7 mouse cellular contexts compared by ENCODE assay signal in genomic region chr16:5130766-5131165, GRCm38 (mm10). TPM values are rescaled to one million over a fixed set of nuclear protein-coding genes. Genes with fewer than 3 reads are reported as not detected.
DNase-seq lines count a peak whose midpoint lies in the region; ATAC-seq and TF ChIP-seq lines count a peak whose summit lies in the region.

No protein-coding gene starts in this region.

- H3K36me3 ChIP-seq in heart, embryonic 15.5 days = no peaks in the 10 kb centered on the region
- H3K36me3 ChIP-seq in lung, postnatal 0 days (ENCODE audit: insufficient read depth, low read length) = no peaks in the 10 kb centered on the region

- peak overlapping the region; percentile 55; the same call in 1 of the 2 replicates for H3K4me3 ChIP-seq in heart, embryonic 15.5 days
- H3K4me3 ChIP-seq in lung, postnatal 0 days (ENCODE audit: low read depth, low read length) = peak overlapping the region; percentile 58

- H3K9me3 ChIP-seq in heart, embryonic 15.5 days (replicated peaks) = no peaks in the 10 kb centered on the region
- no peaks in the 10 kb centered on the region for H3K9me3 ChIP-seq in lung, postnatal 0 days (ENCODE audit: low read length)

- ATAC-seq in heart, embryonic 15.5 days (replicated peaks; ENCODE audit: insufficient number of reproducible peaks, insufficient read depth, low FRiP score, low read depth) = peak; percentile 58
- ATAC-seq in lung, postnatal 0 days = peak; percentile 86

- 16% methylated on average over 4 of the region's 4 CpGs for WGBS in heart, embryonic 15.5 days
- WGBS in lung, postnatal 0 days = 9% methylated on average over 4 of the region's 4 CpGs

- H3K4me2 ChIP-seq in heart, embryonic 15.5 days = peak overlapping the region; percentile 80
- H3K4me2 ChIP-seq in lung, postnatal 0 days (replicated peaks; ENCODE audit: low read depth, low read length) = peak overlapping the region; percentile 67

- H3K27me3 ChIP-seq in heart, embryonic 15.5 days = peaks cover 59% of the 10 kb centered on the region
- H3K27me3 ChIP-seq in lung, postnatal 0 days (replicated peaks; ENCODE audit: insufficient read depth, low read length) = 0 out of 2 replicates have a peak, but pooled peaks cover 5% of the 10 kb centered on the region

- TF ChIP-seq CTCF in lung, postnatal 0 days (IDR thresholded peaks at IDR 0.05) = peak; percentile 14; the same call in 1 of the 2 replicates

- no peak overlapping the region for H3K9ac ChIP-seq in heart, embryonic 15.5 days
- H3K9ac ChIP-seq in lung, postnatal 0 days (replicated peaks; ENCODE audit: low read depth) = peak overlapping the region; percentile 60; the same call in 1 of the 2 replicates

- H3K27ac ChIP-seq in heart, embryonic 15.5 days = no peak overlapping the region; the same call in 1 of the 2 replicates
- peak overlapping the region; percentile 85 for H3K27ac ChIP-seq in lung, postnatal 0 days (ENCODE audit: low read length)

- peaks cover 42% of the 10 kb centered on the region for H3K4me1 ChIP-seq in heart, embryonic 15.5 days (replicated peaks)
- H3K4me1 ChIP-seq in lung, postnatal 0 days (ENCODE audit: insufficient read depth, low read depth, low read length) = peaks cover 10% of the 10 kb centered on the region; the same call in 1 of the 2 replicates

- intact Hi-C loops in left cerebral cortex, postnatal 4 days (cut with DNase I) = no loop called here

- peak; percentile 93 for DNase-seq in 3T3-L1 (ENCODE audit: low read depth, low spot score)
- peak; percentile 97 for DNase-seq in NIH3T3 (ENCODE audit: low read depth)
- peak; percentile 95 for DNase-seq in lung, postnatal 0 days (ENCODE audit: low spot score)
- no peak for DNase-seq in left cerebral cortex, postnatal 4 days
- DNase-seq in cerebellum, postnatal 36 days = no peak
- DNase-seq in thymus, postnatal 0 days (ENCODE audit: low spot score) = no peak

- peak; percentile 84 for TF ChIP-seq EP300 in lung, postnatal 0 days (IDR thresholded peaks at IDR 0.05)

RNA-seq across cellular contexts. Expression of gene Ppl, which starts 1.5 kb away (rescaled TPM):
- polyA plus RNA-seq in heart, embryonic 15.5 days (2015; fragmentation: Nextera tagmentation; extraction: Ambion mirVana) = 1.3 and 2.3 TPM in 2 replicates
- polyA plus RNA-seq in lung, postnatal 0 days (2015; fragmentation: Nextera tagmentation; extraction: Ambion mirVana) = 10.4 and 11.0 TPM in 2 replicates
- total RNA-seq in left cerebral cortex, postnatal 4 days (2021) = under 1 TPM; 0.18 to 0.26 TPM
- 0.49 and 1.0 TPM in 2 replicates for polyA plus RNA-seq in thymus, postnatal 0 days (2015; fragmentation: Nextera tagmentation; extraction: Ambion mirVana)

RNA-seq across cellular contexts. Expression of gene Sec14l5, which starts 16.1 kb away (rescaled TPM):
- polyA plus RNA-seq in heart, embryonic 15.5 days (2015; fragmentation: Nextera tagmentation; extraction: Ambion mirVana) = 0.06 and 0.08 TPM in 2 replicates
- polyA plus RNA-seq in lung, postnatal 0 days (2015; fragmentation: Nextera tagmentation; extraction: Ambion mirVana) = 0.20 and 0.27 TPM in 2 replicates
- total RNA-seq in left cerebral cortex, postnatal 4 days (2021) = under 1 TPM; 0.10 to 0.18 TPM
- polyA plus RNA-seq in thymus, postnatal 0 days (2015; fragmentation: Nextera tagmentation; extraction: Ambion mirVana) = 0.41 and 0.42 TPM in 2 replicates

Comparison
In these comparisons a context has a peak if more than half of its experiments do, and no peak if none do; other contexts are left out.
1. DNase-seq: peak in 3T3-L1 (single experiment), NIH3T3 (single experiment) and lung, postnatal 0 days (single experiment); none in left cerebral cortex, postnatal 4 days (single experiment), cerebellum, postnatal 36 days (0 of 2) and thymus, postnatal 0 days (single experiment).